Mouse (Mus musculus) heart, embryonic 11.5 days (tissue): ENCODE measurements around the gene Srl. TPM values are rescaled to one million over a fixed set of nuclear protein-coding genes. Genes with fewer than 3 reads are reported as not detected.
"Not testable (repeated sequence)": the region's sequence is repeated elsewhere in the genome, so short reads cannot be mapped to it uniquely, and the experiment has no call there.

Source experiments
- ATAC-seq: fragments of 200-750 bp; cut with Nextera tagmentation; replicated peaks from 2 replicates; pipeline ENCODE4 v1.8.0; 2017; ENCODE audit warnings: moderate library complexity; ENCODE audit not compliant: insufficient number of reproducible peaks, low FRiP score, low TSS enrichment
- H3K27ac ChIP-seq: fragments of 300-500 bp; sonication (generic); 2 replicates; pipeline ENCODE4 v1.5.1; 2014; ENCODE audit warnings: mild to moderate bottlenecking, low read depth, low read length
- H3K27me3 ChIP-seq: fragments of 300-500 bp; sonication (generic); 2 replicates; pipeline ENCODE4 v1.6.1; 2014; ENCODE audit warnings: mild to moderate bottlenecking, low read length, mixed read lengths; ENCODE audit not compliant: control insufficient read depth, insufficient read depth
- H3K36me3 ChIP-seq: fragments of 300-500 bp; sonication (generic); 2 replicates; pipeline ENCODE4 v1.6.1; 2014; ENCODE audit warnings: mild to moderate bottlenecking, low read length, moderate library complexity, mixed read lengths; ENCODE audit not compliant: control insufficient read depth, insufficient read depth
- H3K4me1 ChIP-seq: fragments of 300-500 bp; sonication (generic); 2 replicates; pipeline ENCODE4 v1.6.1; 2014; ENCODE audit warnings: low read length; ENCODE audit not compliant: control insufficient read depth, insufficient read depth
- H3K4me2 ChIP-seq: fragments of 300-500 bp; sonication (generic); 2 replicates; pipeline ENCODE4 v1.6.1; 2014; ENCODE audit warnings: mild to moderate bottlenecking, moderate library complexity
- H3K4me3 ChIP-seq: fragments of 300-500 bp; sonication (generic); 2 replicates; pipeline ENCODE4 v1.5.1; 2014; ENCODE audit warnings: low read depth, low read length
- H3K9ac ChIP-seq: fragments of 300-500 bp; sonication (generic); 2 replicates; pipeline ENCODE4 v1.6.1; 2014; ENCODE audit warnings: mild to moderate bottlenecking, low read depth, low read length, moderate library complexity
- H3K9me3 ChIP-seq: fragments of 300-500 bp; sonication (generic); replicated peaks from 2 replicates; pipeline ENCODE4 v1.6.1; 2016; ENCODE audit warnings: low read length; ENCODE audit not compliant: control insufficient read depth
- WGBS: fragments of 180-500 bp; shearing (Covaris S2); extraction: QIAGEN DNeasy Blood & Tissue Kit; methylation state at CpG from one replicate; pipeline ENCODE4 v1.1.7; 2014; ENCODE audit not compliant: insufficient replicate concordance; 5-methylcytosine and 5-hydroxymethylcytosine counted together
- polyA plus RNA-seq: library from polyadenylated mRNA; unstranded; fragments of >200 nt; fragmentation: Nextera tagmentation; extraction: Ambion mirVana; gene quantifications from 2 replicates; pipeline ENCODE4 v1.2.1, GENCODE M21; 2014

Srl gene
- polyA plus RNA-seq, 1 experiment from 2014 or later: 147 TPM

DNA sequence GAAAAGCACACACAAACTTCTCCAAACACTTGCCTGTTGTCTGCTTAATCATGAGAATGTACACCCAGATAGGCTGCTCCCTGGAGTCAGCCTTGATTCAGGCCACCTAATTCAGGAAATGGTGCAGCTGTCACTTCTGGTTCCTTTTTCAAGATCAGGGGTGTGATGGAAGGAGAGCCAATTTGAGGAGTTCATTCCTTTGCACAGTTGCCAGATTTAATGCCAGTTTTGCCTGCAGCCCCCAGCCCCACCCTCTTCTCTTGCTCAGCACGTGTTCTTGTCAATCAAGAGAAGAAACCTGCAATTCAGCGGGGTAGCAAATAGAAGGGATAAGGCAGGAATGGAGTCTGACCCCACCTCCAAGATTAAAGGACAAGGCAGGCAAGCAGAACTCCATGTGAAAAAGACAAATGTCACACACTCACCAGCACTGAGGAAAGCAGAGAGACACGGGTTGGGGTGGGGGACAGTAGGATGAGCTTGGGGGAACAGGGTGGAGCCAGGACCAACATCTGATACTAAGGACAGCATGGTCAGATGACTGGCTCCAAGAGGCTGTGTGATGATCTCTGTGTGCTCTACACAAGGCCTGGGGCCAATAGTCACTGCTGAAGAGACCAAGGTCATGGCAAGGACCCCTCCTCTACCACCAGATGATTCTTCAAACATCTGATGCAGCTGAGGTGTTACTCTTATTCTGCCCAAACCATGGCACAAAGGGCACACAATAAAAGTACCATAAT, 3.8 kb downstream of the Srl start:
- Histone ChIP-seq H3K4me2 (no peak overlapping the region), H3K4me1 (peaks cover 10% of the 10 kb centered on the region), H3K36me3 (no peaks in the 10 kb centered on the region), H3K9me3 (no peaks in the 10 kb centered on the region), H3K9ac (no peak overlapping the region), H3K27ac (0 out of 2 replicates have a peak overlapping the region, but pooled peaks have one; percentile 7), H3K27me3 (no peaks in the 10 kb centered on the region), H3K4me3 (no peak overlapping the region)
- WGBS: 35% methylated on average over 3 of the region's 3 CpGs
- ATAC-seq: no peak

DNA sequence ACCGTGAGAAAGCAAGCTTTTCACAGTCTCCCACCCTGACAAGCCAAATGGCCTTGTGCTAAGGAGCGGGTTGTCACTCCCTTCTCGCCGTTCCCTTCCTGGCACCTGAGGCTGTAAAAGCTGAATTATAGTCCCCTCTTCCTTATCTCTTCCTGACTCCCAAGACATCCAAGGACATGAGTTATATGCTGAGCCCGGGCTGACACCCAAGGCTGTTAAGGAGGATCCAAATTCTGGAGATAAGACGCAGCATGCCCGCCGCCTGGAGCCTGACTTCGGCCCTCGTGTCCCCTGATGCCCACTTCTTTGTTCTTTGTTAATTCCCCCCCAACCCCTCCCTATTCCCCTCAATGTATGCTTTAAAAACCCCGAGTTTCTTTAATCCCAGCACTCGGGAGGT, 14.2 kb downstream of the Srl start:
- H3K27me3 ChIP-seq, H3K4me2 ChIP-seq, H3K4me3 ChIP-seq, H3K27ac ChIP-seq, H3K36me3 ChIP-seq, H3K9me3 ChIP-seq, H3K9ac ChIP-seq, ATAC-seq: not testable (repeated sequence)
- peaks cover 10% of the 10 kb centered on the region; the same call in 1 of the 2 replicates for H3K4me1 ChIP-seq
- WGBS: 84% methylated on average over 12 of the region's 12 CpGs

DNA sequence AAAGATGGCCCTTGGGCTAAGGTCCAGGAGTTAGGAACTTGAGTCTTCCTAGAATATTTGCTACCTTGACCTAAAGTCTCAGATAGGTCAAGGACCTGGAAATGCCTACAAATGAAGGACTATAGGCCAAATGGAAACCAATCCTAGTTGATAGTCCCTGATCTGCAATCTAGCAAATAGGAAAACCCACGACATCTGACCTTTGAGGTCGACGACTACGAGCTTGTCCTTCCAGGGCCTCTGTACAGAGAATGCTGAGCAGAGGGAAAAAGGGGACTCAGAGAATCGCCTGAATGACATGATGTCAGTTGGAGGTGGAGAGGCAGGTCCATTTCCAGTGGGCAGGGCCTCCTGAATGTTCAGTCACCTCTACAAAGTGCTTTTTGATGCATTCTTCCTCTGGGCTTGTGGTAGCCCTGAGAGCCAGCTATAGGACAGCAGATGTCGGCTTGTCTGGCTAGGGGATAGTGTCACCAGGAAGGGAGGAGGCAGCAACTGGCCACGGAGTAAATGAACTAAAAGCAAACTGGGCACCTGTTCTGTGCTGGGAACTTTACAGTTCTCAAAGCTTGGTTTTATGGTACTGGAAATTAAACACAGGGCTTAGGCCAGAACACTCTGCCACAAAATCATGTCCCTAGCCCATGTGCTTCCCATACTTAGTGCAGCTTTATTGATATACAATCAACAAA, 18.2 kb downstream of the Srl start:
- H3K4me2 ChIP-seq: peak overlapping the region; percentile 56
- no peak overlapping the region for H3K4me3 ChIP-seq
- peak overlapping the region; percentile 77 for H3K9ac ChIP-seq
- H3K9me3 ChIP-seq: no peaks in the 10 kb centered on the region
- no peaks in the 10 kb centered on the region for H3K36me3 ChIP-seq
- H3K4me1 ChIP-seq: peaks cover 22% of the 10 kb centered on the region
- WGBS: 55% methylated on average over 7 of the region's 7 CpGs
- no peak for ATAC-seq
- H3K27me3 ChIP-seq: no peaks in the 10 kb centered on the region
- H3K27ac ChIP-seq: peak overlapping the region; percentile 99

DNA sequence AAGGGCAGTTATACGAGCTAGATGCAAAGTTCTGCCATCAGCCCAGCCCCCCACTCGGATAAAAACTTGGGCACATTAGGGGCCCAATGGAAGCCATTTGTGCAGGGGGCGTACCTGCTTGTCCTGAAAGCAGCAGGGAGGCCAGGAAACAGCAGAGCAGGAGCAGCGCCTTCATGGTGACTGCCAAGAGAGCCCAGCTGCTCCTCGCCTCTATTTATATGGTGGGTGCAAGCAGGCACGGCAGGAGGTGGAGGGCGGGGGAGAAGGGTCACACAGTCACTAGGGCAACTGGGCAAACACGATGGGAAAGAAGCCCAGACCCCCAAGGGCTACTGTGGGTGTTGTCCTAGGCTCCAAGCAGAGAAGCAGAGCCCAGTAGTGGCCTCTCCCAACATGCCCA, 18.7 kb downstream of the Srl start:
- H3K4me2 ChIP-seq: peak overlapping the region; percentile 56
- peaks cover 22% of the 10 kb centered on the region for H3K4me1 ChIP-seq
- H3K9ac ChIP-seq: peak overlapping the region; percentile 77
- H3K27me3 ChIP-seq: no peaks in the 10 kb centered on the region
- ATAC-seq: no peak
- peak overlapping the region; percentile 45 for H3K4me3 ChIP-seq
- H3K9me3 ChIP-seq: no peaks in the 10 kb centered on the region
- peak overlapping the region; percentile 99 for H3K27ac ChIP-seq
- 34% methylated on average over 8 of the region's 8 CpGs for WGBS
- H3K36me3 ChIP-seq: no peaks in the 10 kb centered on the region

DNA sequence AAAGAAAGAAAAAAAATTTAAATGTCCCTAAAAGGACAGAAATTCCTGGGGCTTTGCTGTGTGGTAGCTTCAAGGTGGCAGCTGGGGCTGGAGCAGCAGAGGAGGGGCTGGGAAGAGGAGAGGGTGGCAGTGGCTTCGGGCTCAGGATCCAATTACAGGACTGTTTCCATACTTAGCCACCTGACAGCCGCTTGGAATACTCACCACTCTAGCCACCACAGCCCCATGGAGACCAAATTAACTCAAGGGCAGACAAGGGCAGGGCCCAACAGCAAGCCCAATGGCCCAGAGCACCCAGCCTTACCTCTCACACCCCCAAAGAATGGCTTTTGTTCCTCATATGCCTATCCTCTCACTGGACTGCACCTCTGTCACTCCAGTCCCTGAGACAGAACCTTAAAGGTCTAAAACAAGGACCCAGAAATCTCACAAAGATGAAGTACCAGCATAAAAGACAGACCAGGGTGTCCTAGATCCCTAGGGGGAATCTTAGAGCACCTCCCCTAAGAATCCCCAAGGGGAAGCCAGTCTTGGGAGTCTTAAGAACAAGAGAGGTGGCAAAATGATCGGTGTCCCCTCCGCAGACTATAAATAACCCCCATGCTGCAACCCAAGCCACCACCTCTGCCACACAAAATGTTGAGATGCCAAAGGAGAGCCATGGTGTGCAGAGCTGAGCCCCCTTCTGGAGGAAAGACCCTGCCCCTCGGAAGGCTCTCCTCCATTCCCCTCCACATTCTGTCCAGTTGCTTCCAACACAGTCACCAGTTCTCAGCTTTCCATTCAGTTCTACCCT, 19.7 kb downstream of the Srl start:
- peak overlapping the region; percentile 80 for H3K9ac ChIP-seq
- peak overlapping the region; percentile 45 for H3K4me3 ChIP-seq
- no peaks in the 10 kb centered on the region for H3K9me3 ChIP-seq
- WGBS: 53% methylated on average over 5 of the region's 5 CpGs
- H3K36me3 ChIP-seq: no peaks in the 10 kb centered on the region
- peak; percentile 81 for ATAC-seq
- peaks cover 23% of the 10 kb centered on the region for H3K4me1 ChIP-seq
- H3K4me2 ChIP-seq: peak overlapping the region; percentile 65
- no peaks in the 10 kb centered on the region for H3K27me3 ChIP-seq
- peak overlapping the region; percentile 99 for H3K27ac ChIP-seq

DNA sequence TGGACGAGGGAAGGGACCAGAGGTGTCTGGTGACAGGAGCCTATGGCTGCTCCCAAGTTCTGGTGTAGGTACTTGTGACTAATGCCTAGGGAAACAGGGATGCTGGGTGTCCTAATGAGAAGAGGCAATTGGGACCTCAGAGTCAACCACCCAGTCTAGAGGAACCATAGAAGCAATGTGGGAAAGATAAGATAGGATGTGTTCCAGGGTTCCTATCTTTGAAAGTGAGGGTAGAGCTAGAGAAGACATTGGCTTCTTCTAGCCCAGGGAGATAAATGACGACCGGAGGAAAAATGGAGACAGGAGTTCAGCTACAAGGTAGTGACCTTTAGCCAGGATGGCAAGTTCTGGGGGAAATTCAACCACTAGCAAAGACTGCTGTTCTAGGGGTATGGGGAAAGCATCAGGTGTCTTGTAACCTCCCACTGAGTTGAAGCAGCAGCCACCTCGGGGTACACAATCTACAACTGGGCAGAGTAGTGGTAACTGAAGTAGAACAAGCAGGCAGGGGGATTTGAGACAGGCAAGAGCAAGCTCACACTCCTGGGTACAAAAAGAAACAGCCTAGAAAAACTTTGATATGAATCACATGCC, 20.4 kb downstream of the Srl start:
- WGBS: 34% methylated on average over 4 of the region's 4 CpGs
- peak overlapping the region; percentile 45 for H3K4me3 ChIP-seq
- ATAC-seq: no peak
- peak overlapping the region; percentile 65 for H3K4me2 ChIP-seq
- no peaks in the 10 kb centered on the region for H3K36me3 ChIP-seq
- H3K9me3 ChIP-seq: no peaks in the 10 kb centered on the region
- H3K27me3 ChIP-seq: no peaks in the 10 kb centered on the region
- H3K27ac ChIP-seq: peak overlapping the region; percentile 99
- H3K9ac ChIP-seq: peak overlapping the region; percentile 80
- H3K4me1 ChIP-seq: peaks cover 25% of the 10 kb centered on the region

DNA sequence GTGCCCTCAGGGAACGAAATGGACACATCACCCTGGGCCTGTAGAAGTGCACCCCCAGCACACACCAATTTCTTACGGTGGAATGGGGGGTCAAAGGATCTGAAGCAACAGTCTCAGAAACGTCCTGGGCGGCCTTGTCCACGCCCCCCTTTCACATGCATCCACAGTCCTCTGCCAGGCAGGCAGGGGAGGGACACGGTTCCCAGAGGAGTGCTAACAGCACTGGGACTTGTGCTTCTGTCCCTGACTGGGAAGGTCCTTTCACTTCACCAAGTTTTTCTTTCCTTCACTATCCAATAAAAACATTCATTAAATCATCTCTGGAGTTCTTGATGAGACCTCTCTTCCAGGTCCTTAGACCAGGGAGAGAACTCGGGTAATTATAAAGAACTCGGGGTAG, 20.9 kb downstream of the Srl start:
- H3K9ac ChIP-seq: peak overlapping the region; percentile 80
- peak overlapping the region; percentile 65 for H3K4me2 ChIP-seq
- WGBS: 52% methylated on average over 8 of the region's 8 CpGs
- peaks cover 28% of the 10 kb centered on the region for H3K4me1 ChIP-seq
- H3K9me3 ChIP-seq: no peaks in the 10 kb centered on the region
- H3K27ac ChIP-seq: peak overlapping the region; percentile 99
- peak overlapping the region; percentile 45 for H3K4me3 ChIP-seq
- H3K36me3 ChIP-seq: no peaks in the 10 kb centered on the region
- no peaks in the 10 kb centered on the region for H3K27me3 ChIP-seq
- no peak for ATAC-seq

DNA sequence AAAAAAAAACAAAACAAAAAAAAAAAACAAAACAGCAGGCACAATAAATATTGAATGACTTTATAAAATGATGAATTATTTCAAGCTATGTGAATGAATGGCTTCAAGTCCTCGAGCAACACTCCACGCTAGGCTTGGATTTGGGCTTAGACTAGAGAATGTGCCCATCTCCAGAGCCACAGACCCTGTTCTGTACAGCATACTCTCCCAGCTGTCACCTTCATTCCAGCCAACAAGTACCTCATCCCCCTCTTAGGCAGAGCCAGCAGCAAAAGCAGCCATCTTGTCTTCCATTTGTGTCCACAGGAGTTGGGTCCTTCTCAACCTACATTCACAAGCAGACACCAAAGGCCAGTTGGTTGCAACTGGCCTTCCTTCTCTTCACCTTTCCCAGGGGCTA, 21.8 kb downstream of the Srl start:
- no peak overlapping the region for H3K27ac ChIP-seq
- ATAC-seq: no peak
- H3K36me3 ChIP-seq: no peaks in the 10 kb centered on the region
- H3K9me3 ChIP-seq: no peaks in the 10 kb centered on the region
- H3K27me3 ChIP-seq: no peaks in the 10 kb centered on the region
- H3K4me1 ChIP-seq: peaks cover 31% of the 10 kb centered on the region
- peak overlapping the region; percentile 65 for H3K4me2 ChIP-seq
- H3K9ac ChIP-seq: no peak overlapping the region
- WGBS: 87% methylated on average over 2 of the region's 2 CpGs
- no peak overlapping the region for H3K4me3 ChIP-seq
